Mouse (Mus musculus) neural tube, embryonic 10.5 days (tissue): ENCODE measurements around the gene Zfp202.
A peak's percentile ranks its signal among the peaks of the same experiment; 100 is the strongest.
"Not testable (repeated sequence)": the region's sequence is repeated elsewhere in the genome, so short reads cannot be mapped to it uniquely, and the experiment has no call there.

Experiments used
- DNase-seq: peaks from one replicate; pipeline ENCODE4 v3.0.0-alpha.2; 2017; ENCODE audit warnings: low spot score; ENCODE audit errors: extremely low spot score

Zfp202 gene

GRCm38 (mm10) chr9:40192098-40193038 is at the start of gene Zfp202:
Gene Zfp202, plus strand, starts transcription at chr9:40192316.
- DNase-seq: peak; percentile 91

GRCm38 (mm10) chr9:40155118-40155644 is 36.9 kb upstream of the Zfp202 start:
- DNase-seq: no peak

GRCm38 (mm10) chr9:40166446-40166845 is 25.7 kb upstream of the Zfp202 start:
- no peak for DNase-seq

- no peak for DNase-seq
These were observed 15.1 kb upstream of the Zfp202 start for GRCm38 (mm10) chr9:40177017-40177416.

GRCm38 (mm10) chr9:40180620-40181019 is 11.5 kb upstream of the Zfp202 start, which contains the start of gene Olfr986:
Gene Olfr986, plus strand, starts transcription at chr9:40180920.
- DNase-seq: no peak

GRCm38 (mm10) chr9:40185166-40185565 is 7.0 kb upstream of the Zfp202 start:
- not testable (repeated sequence) for DNase-seq

- DNase-seq: peak; percentile 22
These were observed 835 bp upstream of the Zfp202 start for GRCm38 (mm10) chr9:40191086-40191876.

GRCm38 (mm10) chr9:40195981-40196380 is 3.9 kb downstream of the Zfp202 start:
- no peak for DNase-seq

GRCm38 (mm10) chr9:40206546-40206950 is 14.4 kb downstream of the Zfp202 start:
- DNase-seq: no peak

- DNase-seq: no peak
These were observed 18.6 kb downstream of the Zfp202 start for GRCm38 (mm10) chr9:40210744-40211143.

GRCm38 (mm10) chr9:40214058-40214457 is 21.9 kb downstream of the Zfp202 start:
- no peak for DNase-seq

- no peak for DNase-seq
These were observed 24.5 kb downstream of the Zfp202 start for GRCm38 (mm10) chr9:40216651-40217050.

- DNase-seq: no peak
These were observed 32.2 kb downstream of the Zfp202 start for GRCm38 (mm10) chr9:40224289-40224688.

- DNase-seq: peak; percentile 47
These were observed 36.0 kb downstream of the Zfp202 start for GRCm38 (mm10) chr9:40227874-40228789.

- DNase-seq: no peak
These were observed 36.8 kb downstream of the Zfp202 start for GRCm38 (mm10) chr9:40228804-40229331.

GRCm38 (mm10) chr9:40229479-40229878 is 37.4 kb downstream of the Zfp202 start:
- DNase-seq: no peak

GRCm38 (mm10) chr9:40231019-40231418 is 38.9 kb downstream of the Zfp202 start:
- no peak for DNase-seq

GRCm38 (mm10) chr9:40234233-40235072 is 42.3 kb downstream of the Zfp202 start:
- DNase-seq: no peak

GRCm38 (mm10) chr9:40235220-40235619 is 43.1 kb downstream of the Zfp202 start:
- no peak for DNase-seq

GRCm38 (mm10) chr9:40239749-40240148 is 47.6 kb downstream of the Zfp202 start:
- DNase-seq: no peak
